Mouse (Mus musculus) small intestine, adult 2 months (tissue): ENCODE data around the gene Pcsk1.

Experiments used
- CTCF ChIP-seq: fragments of 200-500 bp; IDR thresholded peaks from 2 replicates; pipeline ENCODE4 v1.5.1; 2012; ENCODE audit warnings: low read depth, mild to moderate bottlenecking, control low read depth, inconsistent platforms, low read length, moderate library complexity, mixed read lengths; ENCODE audit not compliant: insufficient replicate concordance, insufficient read length; ENCODE audit errors: extremely low read depth
- POLR2A ChIP-seq: fragments of 200-500 bp; IDR thresholded peaks from 2 replicates; pipeline ENCODE4 v1.6.1; 2012; ENCODE audit warnings: low read depth, mild to moderate bottlenecking, control low read depth, inconsistent platforms, low read length, moderate library complexity

DNA sequence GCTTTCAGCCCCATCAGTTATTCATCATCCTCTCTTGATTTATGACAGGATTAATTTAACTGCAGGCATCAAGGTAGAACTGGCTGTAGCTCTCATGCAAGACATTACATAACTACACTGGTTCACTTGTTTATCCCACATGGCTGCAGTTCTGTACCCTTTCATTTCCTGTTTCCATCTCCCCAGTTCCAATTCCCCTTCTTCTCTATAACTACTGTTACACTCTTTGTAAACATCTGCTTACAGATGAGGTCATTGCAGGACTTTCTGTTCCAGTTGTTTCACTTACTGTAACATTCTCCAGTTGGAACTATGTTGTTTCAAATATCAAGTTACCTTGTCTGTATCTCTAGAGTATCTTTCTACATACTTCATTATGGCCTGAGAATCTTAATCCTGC is 46.2 kb downstream of the Pcsk1 start:
- TF ChIP-seq POLR2A = no peak
- no peak for TF ChIP-seq CTCF
